Mouse (Mus musculus): ENCODE data around the gene Mvb12b.

Mvb12b gene

GRCm38 (mm10) chr2:33706403-33706802, 181.3 kb downstream of the Mvb12b start:
- no peak for ATAC-seq (ENCODE audit: insufficient number of reproducible peaks, low FRiP score, low TSS enrichment)

GRCm38 (mm10) chr2:33705687-33706320, 181.9 kb downstream of the Mvb12b start:
- ATAC-seq (ENCODE audit: insufficient number of reproducible peaks, low FRiP score, low TSS enrichment), result no peak

- no peak for ATAC-seq (ENCODE audit: insufficient number of reproducible peaks, low FRiP score, low TSS enrichment)
Measured at GRCm38 (mm10) chr2:33703286-33703685, 184.5 kb downstream of the Mvb12b start.

GRCm38 (mm10) chr2:33702705-33703104, 185.0 kb downstream of the Mvb12b start:
- no peak for ATAC-seq (ENCODE audit: insufficient number of reproducible peaks, low FRiP score, low TSS enrichment)

GRCm38 (mm10) chr2:33701446-33701815, 186.3 kb downstream of the Mvb12b start:
- ATAC-seq (ENCODE audit: insufficient number of reproducible peaks, low FRiP score, low TSS enrichment), result no peak

GRCm38 (mm10) chr2:33700581-33701445, 186.9 kb downstream of the Mvb12b start:
- no peak for ATAC-seq (ENCODE audit: insufficient number of reproducible peaks, low FRiP score, low TSS enrichment)

GRCm38 (mm10) chr2:33698898-33699297, 188.8 kb downstream of the Mvb12b start:
- no peak for ATAC-seq (ENCODE audit: insufficient number of reproducible peaks, low FRiP score, low TSS enrichment)

GRCm38 (mm10) chr2:33696428-33696827, 191.3 kb downstream of the Mvb12b start:
- no peak for ATAC-seq (ENCODE audit: insufficient number of reproducible peaks, low FRiP score, low TSS enrichment)

GRCm38 (mm10) chr2:33693931-33694330, 193.8 kb downstream of the Mvb12b start:
- no peak for ATAC-seq (ENCODE audit: insufficient number of reproducible peaks, low FRiP score, low TSS enrichment)

- ATAC-seq (ENCODE audit: insufficient number of reproducible peaks, low FRiP score, low TSS enrichment), result no peak
Measured at GRCm38 (mm10) chr2:33689880-33690462, 197.8 kb downstream of the Mvb12b start.

- no peak for ATAC-seq (ENCODE audit: insufficient number of reproducible peaks, low FRiP score, low TSS enrichment)
Measured at GRCm38 (mm10) chr2:33689155-33689879, 198.4 kb downstream of the Mvb12b start.

GRCm38 (mm10) chr2:33683594-33683993, 204.2 kb downstream of the Mvb12b start:
- no peak for ATAC-seq (ENCODE audit: insufficient number of reproducible peaks, low FRiP score, low TSS enrichment)

GRCm38 (mm10) chr2:33683095-33683494, 204.7 kb downstream of the Mvb12b start:
- ATAC-seq (ENCODE audit: insufficient number of reproducible peaks, low FRiP score, low TSS enrichment), result no peak

- ATAC-seq (ENCODE audit: insufficient number of reproducible peaks, low FRiP score, low TSS enrichment), result peak; percentile 20; the same call in 1 of the 2 replicates
Measured at GRCm38 (mm10) chr2:33682219-33682618, 205.5 kb downstream of the Mvb12b start.
